Mouse (Mus musculus) megakaryocyte, embryonic 14.5 days (primary cell): ENCODE results near the gene Mepe.

Source experiments
- FLI1 ChIP-seq: IDR thresholded peaks from 2 replicates; pipeline ENCODE4 v1.6.1; 2012; ENCODE audit warnings: low read length, inconsistent platforms, mixed read lengths
- GATA1 ChIP-seq: IDR thresholded peaks from 3 replicates; pipeline ENCODE4 v1.6.1; 2012; ENCODE audit warnings: mixed read lengths, low read length, inconsistent platforms, borderline replicate concordance

- TF ChIP-seq FLI1 = no peak
- TF ChIP-seq GATA1 = no peak
These were observed 26.7 kb downstream of the Mepe start for GRCm38 (mm10) chr5:104351874-104352273.
